Mouse (Mus musculus) cerebellum, adult 2 months (tissue): Measurements from ENCODE around the gene Bnip1.

Experiments used
- CTCF ChIP-seq: fragments of 200-500 bp; IDR thresholded peaks from 2 replicates; pipeline ENCODE4 v1.5.1; 2011; ENCODE audit warnings: low read depth, mild to moderate bottlenecking, control low read depth, low read length, moderate library complexity, borderline replicate concordance; ENCODE audit not compliant: insufficient read depth
- POLR2A ChIP-seq: fragments of 200-500 bp; IDR thresholded peaks from 2 replicates; pipeline ENCODE4 v1.6.1; 2011; ENCODE audit warnings: low read length, control low read depth, borderline replicate concordance; ENCODE audit not compliant: insufficient read depth

DNA sequence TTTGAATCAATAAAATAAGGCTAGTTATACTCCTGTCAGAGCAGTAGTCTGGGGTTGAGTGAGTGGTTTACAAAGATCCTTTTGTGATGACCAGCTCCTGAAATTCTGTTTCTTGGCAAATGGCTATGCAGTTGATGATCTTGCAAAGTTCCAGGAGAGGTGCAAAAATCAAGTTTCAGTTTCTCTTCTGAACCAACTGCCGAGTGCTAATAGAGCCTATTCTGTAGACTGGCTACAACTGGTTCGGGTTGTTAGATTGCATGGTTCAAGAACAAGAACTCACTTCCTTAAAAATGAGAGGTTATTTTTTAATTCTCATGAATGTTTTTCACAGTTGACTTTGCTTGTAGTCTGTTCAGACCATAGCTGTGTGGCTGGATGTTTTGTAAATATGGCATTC lies 27.4 kb upstream of the Bnip1 start:
- TF ChIP-seq CTCF (no peak), POLR2A (no peak)
